Mouse (Mus musculus) embryonic fibroblast, embryonic 13.5 days (primary cell): ENCODE data around the gene A530016L24Rik.
A peak's percentile ranks its signal among the peaks of the same experiment; 100 is the strongest.

ENCODE experiments used
- CTCF ChIP-seq: IDR thresholded peaks from 2 replicates; pipeline ENCODE4 v1.5.1; 2011; ENCODE audit warnings: mild to moderate bottlenecking, control low read depth, low read length, moderate library complexity, borderline replicate concordance; ENCODE audit not compliant: insufficient read depth
- POLR2A ChIP-seq: IDR thresholded peaks from 2 replicates; pipeline ENCODE4 v1.6.1; 2011; ENCODE audit warnings: low read depth, mild to moderate bottlenecking, control low read depth, low read length, moderate library complexity

GRCm38 (mm10) chr12:112542920-112543300 lies 53.7 kb downstream of the A530016L24Rik start:
- TF ChIP-seq POLR2A (no peak), CTCF (peak; percentile 90)
